Mouse (Mus musculus): ENCODE measurements at regions not wholly inside any gene's neighbourhood (a gene's known extent, or its start where the extent isn't known, plus 50 kb on each side); places are given as distances from the start of the nearest gene placed in this dataset.
A peak's percentile ranks its signal among the peaks of the same experiment; 100 is the strongest.
"Not testable (repeated sequence)": the region's sequence is repeated elsewhere in the genome, so short reads cannot be mapped to it uniquely, and the experiment has no call there.

DNA sequence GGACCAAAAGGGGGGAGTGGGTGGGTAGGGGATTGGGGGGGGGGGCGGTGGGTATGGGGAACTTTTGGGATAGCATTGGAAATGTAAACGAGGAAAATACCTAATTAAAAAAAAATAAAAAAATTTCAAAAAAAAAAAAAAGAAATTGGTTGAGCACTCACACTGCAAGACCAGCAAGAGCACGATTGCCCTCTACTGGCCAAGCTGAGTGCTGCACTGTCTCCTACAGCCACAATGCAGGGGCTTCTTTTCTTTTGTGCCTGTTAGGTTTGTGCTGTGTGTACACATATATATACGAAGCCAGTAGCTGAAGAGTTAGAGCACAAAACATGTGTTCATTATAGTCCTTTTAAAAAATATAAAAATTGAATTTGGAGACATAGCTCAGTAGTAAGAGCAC lies 55.6 kb downstream of the Mup20 start:
- peak in 1 of 2 experiments; percentile 15 for DNase-seq

DNA sequence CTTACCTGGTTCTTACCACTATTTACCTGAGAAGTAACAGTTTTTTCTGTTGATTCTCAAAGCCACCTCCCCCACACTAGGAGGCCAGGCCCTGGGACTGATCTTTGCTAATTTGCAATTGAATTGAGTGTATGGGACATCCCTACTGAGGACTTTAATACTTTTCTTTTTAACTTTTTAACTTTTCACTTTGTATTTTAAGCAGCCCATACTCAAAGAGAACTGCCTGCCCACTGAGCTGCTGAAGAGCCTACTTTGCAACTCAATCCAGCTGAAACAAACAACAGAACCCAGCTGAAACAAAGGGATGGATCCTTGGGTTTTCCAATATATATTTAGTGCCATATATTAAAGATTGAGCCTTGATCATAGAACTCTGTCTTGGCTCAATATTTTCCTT lies 64.0 kb downstream of the Mup20 start:
- not testable (repeated sequence) for DNase-seq

DNA sequence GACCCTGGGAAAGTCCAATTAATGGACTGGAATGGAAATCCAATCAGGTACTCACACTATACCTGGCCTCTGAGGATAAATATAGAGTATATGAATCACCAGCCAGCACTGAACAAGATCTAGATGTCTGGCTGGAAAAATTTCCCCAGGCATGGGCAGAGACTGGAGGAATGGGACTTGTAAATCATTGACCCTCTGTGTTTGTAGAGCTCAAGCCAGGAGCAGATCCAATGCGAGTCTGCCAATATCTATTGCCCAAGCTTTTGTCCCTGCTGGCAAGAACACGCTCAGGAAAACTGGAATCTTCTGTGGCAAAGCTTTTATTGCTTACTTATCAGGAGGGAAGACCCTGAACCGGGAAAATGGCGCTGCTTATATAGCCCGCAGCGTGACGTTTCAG lies 77.8 kb downstream of the Mup20 start:
- DNase-seq = no peak

DNA sequence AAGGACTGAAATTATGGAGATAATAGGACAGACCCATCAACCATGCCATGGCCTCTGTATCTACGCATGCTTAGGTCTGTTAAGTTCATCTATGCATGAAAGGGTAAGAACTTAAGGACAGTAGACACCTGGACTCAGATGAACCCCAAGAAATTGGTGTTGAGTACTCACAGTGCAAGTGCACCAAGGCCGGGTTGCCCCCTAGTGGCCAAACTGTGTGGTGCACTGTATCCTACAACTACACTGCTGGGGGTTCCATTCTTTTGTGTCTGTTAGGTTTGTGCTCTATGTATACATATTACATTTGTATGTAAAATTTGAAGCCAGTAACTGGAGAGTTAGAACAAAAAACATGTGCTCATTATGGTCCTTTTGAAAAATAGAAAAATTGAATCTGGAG lies 80.7 kb downstream of the Mup20 start:
- DNase-seq = peak in 1 of 2 experiments; percentile 11

DNA sequence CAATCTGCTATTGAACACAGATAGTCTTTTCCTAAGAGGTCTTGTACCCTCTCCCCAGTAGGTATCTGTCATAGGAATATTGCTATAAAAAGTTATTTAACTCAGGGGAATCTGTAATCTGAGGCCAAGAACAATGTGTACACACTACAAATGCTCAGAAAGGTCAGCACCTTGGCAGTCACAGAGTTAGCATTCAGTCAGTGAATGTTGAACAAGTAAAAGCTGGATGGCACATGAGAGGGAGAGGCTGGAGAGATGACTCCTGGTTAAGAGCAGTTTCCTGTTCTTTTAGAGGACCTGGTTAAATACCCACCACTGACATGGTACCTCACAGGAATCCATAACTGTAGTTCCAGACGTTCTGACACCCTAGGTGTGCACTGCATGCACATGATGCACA lies 84.3 kb downstream of the Mup20 start:
- DNase-seq = no peak

DNA sequence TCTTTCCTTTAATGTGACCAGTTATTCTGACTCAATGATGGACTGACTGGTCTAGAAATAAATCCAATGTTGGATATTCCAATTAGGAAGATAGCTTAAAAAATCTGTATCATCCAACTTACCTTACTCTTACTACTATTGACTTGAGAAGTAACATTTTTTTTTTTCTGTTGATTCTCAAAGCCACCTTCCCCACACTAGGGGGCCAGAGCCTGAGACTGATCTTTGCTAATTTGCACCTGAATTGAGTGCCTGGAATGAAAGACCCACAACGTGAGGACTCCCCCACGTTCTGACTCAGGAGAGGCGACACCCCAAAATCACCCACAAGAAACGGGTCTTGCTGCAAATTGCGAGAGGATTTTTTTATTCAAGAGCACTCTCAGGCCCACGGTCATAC lies 86.3 kb downstream of the Mup20 start:
- not testable (repeated sequence) for DNase-seq

DNA sequence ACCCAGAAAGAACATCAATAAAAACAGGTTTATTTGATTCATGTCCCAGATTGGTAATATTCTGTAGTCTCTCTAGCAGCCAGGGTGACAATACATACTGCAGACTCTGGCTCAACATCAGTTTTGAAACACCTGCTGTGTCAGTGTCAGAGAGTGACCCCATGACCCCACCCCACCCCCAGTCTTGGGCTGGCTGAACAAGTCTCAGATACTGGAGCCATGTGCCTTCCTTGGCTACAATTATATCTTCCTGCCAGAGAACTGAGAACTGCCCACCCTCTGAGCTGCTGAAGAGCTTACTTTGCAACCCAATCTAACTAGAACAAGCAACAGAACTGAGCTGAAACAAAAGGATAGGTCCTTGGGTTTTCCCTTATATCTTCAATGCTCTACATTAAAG lies 91.6 kb downstream of the Mup20 start:
- DNase-seq = no peak

All from spleen, adult 18-20 months (tissue).